Mouse (Mus musculus): ENCODE measurements at regions not wholly inside any gene's neighbourhood (a gene's known extent, or its start where the extent isn't known, plus 50 kb on each side); places are given as distances from the start of the nearest gene placed in this dataset.

- Histone ChIP-seq H3K4me3 (ENCODE audit: low read depth, low read length) (no peak overlapping the region), H3K4me2 (replicated peaks; ENCODE audit: low read depth) (no peak overlapping the region), H3K9ac (ENCODE audit: low read length) (no peak overlapping the region), H3K36me3 (ENCODE audit: control insufficient read depth, insufficient read depth, low read length) (no peaks in the 10 kb centered on the region), H3K9me3 (ENCODE audit: control insufficient read depth, low read length) (no peaks in the 10 kb centered on the region), H3K27me3 (ENCODE audit: control insufficient read depth, insufficient read depth, low read length) (no peaks in the 10 kb centered on the region), H3K27ac (replicated peaks) (no peak overlapping the region), H3K4me1 (replicated peaks; ENCODE audit: control insufficient read depth, insufficient read depth) (no peaks in the 10 kb centered on the region)
- peak; percentile 72 for TF ChIP-seq CTCF (IDR thresholded peaks at IDR 0.05; ENCODE audit: low read depth)
- TF ChIP-seq EP300 (optimal IDR thresholded peaks at IDR 0.05): no peak
- ATAC-seq (ENCODE audit: low FRiP score, low TSS enrichment) (no peak), DNase-seq (ENCODE audit: low spot score) (no peak)
- WGBS: 41% methylated on average over 3 of the region's 3 CpGs
Observed at GRCm38 (mm10) chr2:107869304-107869958, 579.0 kb downstream of the Kcna4 start.

GRCm38 (mm10) chr2:107879663-107880062, 589.2 kb downstream of the Kcna4 start:
- no peak overlapping the region for H3K4me2 ChIP-seq (replicated peaks; ENCODE audit: low read depth)
- no peak overlapping the region for H3K4me3 ChIP-seq (ENCODE audit: low read depth, low read length)
- H3K27me3 ChIP-seq (ENCODE audit: control insufficient read depth, insufficient read depth, low read length): no peaks in the 10 kb centered on the region
- H3K9ac ChIP-seq (ENCODE audit: low read length): no peak overlapping the region
- TF ChIP-seq CTCF (IDR thresholded peaks at IDR 0.05; ENCODE audit: low read depth) (peak; percentile 69), EP300 (optimal IDR thresholded peaks at IDR 0.05) (no peak)
- H3K4me1 ChIP-seq (replicated peaks; ENCODE audit: control insufficient read depth, insufficient read depth): no peaks in the 10 kb centered on the region
- H3K36me3 ChIP-seq (ENCODE audit: control insufficient read depth, insufficient read depth, low read length): no peaks in the 10 kb centered on the region
- no peak for ATAC-seq (ENCODE audit: low FRiP score, low TSS enrichment)
- H3K27ac ChIP-seq (replicated peaks): no peak overlapping the region
- 29% methylated on average over 2 of the region's 2 CpGs for WGBS
- no peaks in the 10 kb centered on the region for H3K9me3 ChIP-seq (ENCODE audit: control insufficient read depth, low read length)
- DNase-seq (ENCODE audit: low spot score): no peak

GRCm38 (mm10) chr2:107886063-107886762, 595.8 kb downstream of the Kcna4 start:
- no peaks in the 10 kb centered on the region for H3K9me3 ChIP-seq (ENCODE audit: control insufficient read depth, low read length)
- no peak overlapping the region for H3K9ac ChIP-seq (ENCODE audit: low read length)
- no peak for ATAC-seq (ENCODE audit: low FRiP score, low TSS enrichment)
- H3K27me3 ChIP-seq (ENCODE audit: control insufficient read depth, insufficient read depth, low read length): no peaks in the 10 kb centered on the region
- no peak for DNase-seq (ENCODE audit: low spot score)
- no peaks in the 10 kb centered on the region for H3K4me1 ChIP-seq (replicated peaks; ENCODE audit: control insufficient read depth, insufficient read depth)
- H3K27ac ChIP-seq (replicated peaks): no peak overlapping the region
- WGBS: 80% methylated on average over 3 of the region's 3 CpGs
- TF ChIP-seq CTCF (IDR thresholded peaks at IDR 0.05; ENCODE audit: low read depth) (peak; percentile 62), EP300 (optimal IDR thresholded peaks at IDR 0.05) (no peak)
- no peaks in the 10 kb centered on the region for H3K36me3 ChIP-seq (ENCODE audit: control insufficient read depth, insufficient read depth, low read length)
- H3K4me2 ChIP-seq (replicated peaks; ENCODE audit: low read depth): no peak overlapping the region
- H3K4me3 ChIP-seq (ENCODE audit: low read depth, low read length): no peak overlapping the region

- no peak overlapping the region for H3K4me3 ChIP-seq (ENCODE audit: low read depth, low read length)
- no peak for ATAC-seq (ENCODE audit: low FRiP score, low TSS enrichment)
- no peak for DNase-seq (ENCODE audit: low spot score)
- H3K4me2 ChIP-seq (replicated peaks; ENCODE audit: low read depth): no peak overlapping the region
- no peak overlapping the region for H3K9ac ChIP-seq (ENCODE audit: low read length)
- H3K9me3 ChIP-seq (ENCODE audit: control insufficient read depth, low read length): no peaks in the 10 kb centered on the region
- no peak overlapping the region for H3K27ac ChIP-seq (replicated peaks)
- no peaks in the 10 kb centered on the region for H3K27me3 ChIP-seq (ENCODE audit: control insufficient read depth, insufficient read depth, low read length)
- TF ChIP-seq EP300 (optimal IDR thresholded peaks at IDR 0.05) (no peak), CTCF (IDR thresholded peaks at IDR 0.05; ENCODE audit: low read depth) (no peak)
- no peaks in the 10 kb centered on the region for H3K4me1 ChIP-seq (replicated peaks; ENCODE audit: control insufficient read depth, insufficient read depth)
- H3K36me3 ChIP-seq (ENCODE audit: control insufficient read depth, insufficient read depth, low read length): no peaks in the 10 kb centered on the region
Observed at GRCm38 (mm10) chr2:107888245-107888644, 597.8 kb downstream of the Kcna4 start.

GRCm38 (mm10) chr2:107925116-107925515, 634.7 kb downstream of the Kcna4 start:
- no peaks in the 10 kb centered on the region for H3K9me3 ChIP-seq (ENCODE audit: control insufficient read depth, low read length)
- no peaks in the 10 kb centered on the region for H3K4me1 ChIP-seq (replicated peaks; ENCODE audit: control insufficient read depth, insufficient read depth)
- no peaks in the 10 kb centered on the region for H3K36me3 ChIP-seq (ENCODE audit: control insufficient read depth, insufficient read depth, low read length)
- H3K4me3 ChIP-seq (ENCODE audit: low read depth, low read length): no peak overlapping the region
- H3K9ac ChIP-seq (ENCODE audit: low read length): no peak overlapping the region
- H3K27me3 ChIP-seq (ENCODE audit: control insufficient read depth, insufficient read depth, low read length): no peaks in the 10 kb centered on the region
- WGBS: 64% methylated on average over 2 of the region's 2 CpGs
- H3K4me2 ChIP-seq (replicated peaks; ENCODE audit: low read depth): no peak overlapping the region
- no peak for DNase-seq (ENCODE audit: low spot score)
- H3K27ac ChIP-seq (replicated peaks): no peak overlapping the region
- ATAC-seq (ENCODE audit: low FRiP score, low TSS enrichment): no peak
- TF ChIP-seq EP300 (optimal IDR thresholded peaks at IDR 0.05): no peak
- no peak for TF ChIP-seq CTCF (IDR thresholded peaks at IDR 0.05; ENCODE audit: low read depth)

GRCm38 (mm10) chr2:107926606-107927005, 636.2 kb downstream of the Kcna4 start:
- Histone ChIP-seq H3K4me2 (replicated peaks; ENCODE audit: low read depth) (no peak overlapping the region), H3K27ac (replicated peaks) (no peak overlapping the region), H3K36me3 (ENCODE audit: control insufficient read depth, insufficient read depth, low read length) (no peaks in the 10 kb centered on the region), H3K4me3 (ENCODE audit: low read depth, low read length) (no peak overlapping the region), H3K9ac (ENCODE audit: low read length) (no peak overlapping the region), H3K9me3 (ENCODE audit: control insufficient read depth, low read length) (no peaks in the 10 kb centered on the region), H3K27me3 (ENCODE audit: control insufficient read depth, insufficient read depth, low read length) (no peaks in the 10 kb centered on the region), H3K4me1 (replicated peaks; ENCODE audit: control insufficient read depth, insufficient read depth) (no peaks in the 10 kb centered on the region)
- TF ChIP-seq EP300 (optimal IDR thresholded peaks at IDR 0.05): no peak
- TF ChIP-seq CTCF (IDR thresholded peaks at IDR 0.05; ENCODE audit: low read depth): no peak
- ATAC-seq (ENCODE audit: low FRiP score, low TSS enrichment): no peak
- WGBS: 77% methylated on average over 1 of the region's 1 CpGs
- no peak for DNase-seq (ENCODE audit: low spot score)

All from stomach, postnatal 0 days (tissue).